Comparison of ENCODE assay signal across 36 mouse cellular contexts in the genomic region with DNA sequence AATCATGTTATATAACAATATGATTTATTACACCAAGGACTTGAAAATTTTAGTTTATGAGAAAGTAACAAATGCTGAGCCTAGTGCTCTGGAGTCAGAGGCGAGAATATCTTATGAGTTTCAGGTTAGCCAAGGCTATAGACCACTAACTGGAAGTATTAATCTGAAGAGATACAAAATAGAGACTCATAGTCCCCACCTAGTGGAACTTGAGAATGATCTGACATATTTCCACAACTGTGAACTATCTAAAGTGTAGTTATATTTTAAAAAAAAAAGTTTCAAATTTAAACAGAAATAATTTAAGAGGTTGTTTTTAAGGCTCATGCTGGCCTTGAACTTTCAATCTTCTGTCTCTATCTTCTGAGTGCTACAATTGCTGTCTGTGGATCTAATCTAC. TPM values are rescaled to one million over a fixed set of nuclear protein-coding genes. Genes with fewer than 3 reads are reported as not detected.
DNase-seq lines count a peak whose midpoint lies in the region; ATAC-seq and TF ChIP-seq lines count a peak whose summit lies in the region.
"Had no signal": no experiment of that assay in that cellular context is flagged by ENCODE, and none has a peak within 500 bp of the region (broad histone marks: within the 10 kb centered on the region; RNA-seq: fewer than 3 reads in every experiment).

No protein-coding gene starts in this region.

- H3K27ac ChIP-seq in layer of hippocampus, adult 2 months: no peak overlapping the region
- no peak overlapping the region for H3K27ac ChIP-seq in CH12.LX (ENCODE audit: insufficient read depth, low read depth)
- no peak overlapping the region for H3K27ac ChIP-seq in liver, embryonic 12.5 days
- H3K27ac ChIP-seq: embryonic facial prominence, embryonic 10.5 days; embryonic facial prominence, embryonic 15.5 days; forebrain, embryonic 12.5 days; hindbrain, embryonic 10.5 days; left cerebral cortex, adult 2 months; limb, embryonic 13.5 days; midbrain, embryonic 10.5 days; neural tube, embryonic 13.5 days had no signal

- peak; percentile 42 for TF ChIP-seq CTCF in layer of hippocampus, adult 2 months (conservative IDR thresholded peaks at IDR 0.05)
- peak in 1 of 2 experiments; percentile 52; a peak in 2 of 4 replicates for TF ChIP-seq CTCF in CH12.LX (conservative IDR thresholded peaks at IDR 0.05 in 1 of 2, IDR thresholded peaks at IDR 0.05 in 1 of 2; ENCODE audit: low read depth in 2 of 2, low read length in 2 of 2)

- no peak for TF ChIP-seq EP300 in CH12.LX (IDR thresholded peaks at IDR 0.05; ENCODE audit: low read length)

- DNase-seq in layer of hippocampus, adult 2 months (ENCODE audit: low spot score in 2 of 2): no peak
- DNase-seq in layer of hippocampus, postnatal 25 days (ENCODE audit: extremely low spot score in 1 of 2, low spot score in 1 of 2): no peak
- DNase-seq in 416B (ENCODE audit: low read depth) (peak; percentile 72), CH12.LX (ENCODE audit: extremely low read depth) (no peak)
- DNase-seq in splenic B cell, adult 2 months (ENCODE audit: low read depth, low spot score): peak; percentile 20
- DNase-seq in right cerebral cortex, postnatal 10 days (ENCODE audit: low spot score in 2 of 2): no peak
- DNase-seq: adrenal gland, postnatal 36 days; B cell, adult 2 months; cerebellum, adult 18-20 months; cerebellum, postnatal 10 days; forebrain, postnatal 0 days; gastrocnemius, postnatal 14 days; heart, postnatal 14 days; kidney, adult 11 months; kidney, postnatal 14 days; liver, postnatal 0 days; lung, postnatal 10 days had no signal

- no peak overlapping the region for H3K9ac ChIP-seq in CH12.LX (ENCODE audit: insufficient read depth, low read depth)
- no peak overlapping the region for H3K9ac ChIP-seq in liver, embryonic 12.5 days
- H3K9ac ChIP-seq: embryonic facial prominence, embryonic 15.5 days; forebrain, embryonic 12.5 days; forebrain, postnatal 0 days; limb, embryonic 13.5 days; liver, postnatal 0 days; neural tube, embryonic 13.5 days had no signal

- no peaks in the 10 kb centered on the region for H3K9me3 ChIP-seq in CH12.LX (replicated peaks; ENCODE audit: low read length)
- no peaks in the 10 kb centered on the region for H3K9me3 ChIP-seq in liver, embryonic 12.5 days (replicated peaks)
- H3K9me3 ChIP-seq: embryonic facial prominence, embryonic 10.5 days; embryonic facial prominence, embryonic 15.5 days; forebrain, embryonic 12.5 days; hindbrain, embryonic 10.5 days; limb, embryonic 13.5 days; midbrain, embryonic 10.5 days; neural tube, embryonic 13.5 days had no signal

- peaks cover 0 to 16% of the 10 kb centered on the region in 2 experiments for H3K36me3 ChIP-seq in CH12.LX (replicated peaks in 1 of 2; ENCODE audit: control insufficient read depth in 1 of 2, insufficient read depth in 1 of 2, low read length in 1 of 2)
- peaks cover 5% of the 10 kb centered on the region; the same call in 1 of the 2 replicates for H3K36me3 ChIP-seq in splenic B cell, adult 2 months (ENCODE audit: control insufficient read depth, insufficient read depth, low read length, poor library complexity, severe bottlenecking)
- peaks cover 74% of the 10 kb centered on the region for H3K36me3 ChIP-seq in liver, embryonic 12.5 days

- no peak overlapping the region for H3K4me2 ChIP-seq in CH12.LX (ENCODE audit: insufficient read depth, low read depth, poor library complexity, severe bottlenecking)
- no peak overlapping the region for H3K4me2 ChIP-seq in liver, embryonic 12.5 days
- H3K4me2 ChIP-seq: embryonic facial prominence, embryonic 15.5 days; forebrain, embryonic 12.5 days; limb, embryonic 13.5 days; liver, embryonic 11.5 days; neural tube, embryonic 13.5 days had no signal

- H3K4me1 ChIP-seq in CH12.LX (ENCODE audit: control insufficient read depth in 1 of 2, insufficient read depth in 2 of 2): peaks cover 0 to 6% of the 10 kb centered on the region in 2 experiments; a peak in 2 of 4 replicates
- H3K4me1 ChIP-seq in liver, embryonic 12.5 days: no peaks in the 10 kb centered on the region
- H3K4me1 ChIP-seq: embryonic facial prominence, embryonic 10.5 days; embryonic facial prominence, embryonic 15.5 days; forebrain, embryonic 12.5 days; hindbrain, embryonic 10.5 days; midbrain, embryonic 10.5 days; neural tube, embryonic 13.5 days had no signal

- no peaks in the 10 kb centered on the region for H3K27me3 ChIP-seq in CH12.LX (replicated peaks)
- H3K27me3 ChIP-seq in splenic B cell, adult 2 months (ENCODE audit: control insufficient read depth, insufficient read depth, low read length, poor library complexity, severe bottlenecking): no peaks in the 10 kb centered on the region
- H3K27me3 ChIP-seq in liver, embryonic 12.5 days (replicated peaks): no peaks in the 10 kb centered on the region
- H3K27me3 ChIP-seq: embryonic facial prominence, embryonic 15.5 days; forebrain, embryonic 12.5 days; limb, embryonic 13.5 days; neural tube, embryonic 13.5 days had no signal

- 91% methylated on average over 1 of the region's 1 CpGs for WGBS in liver, embryonic 12.5 days (ENCODE audit: insufficient replicate concordance)

- TF ChIP-seq RAD21 in CH12.LX (IDR thresholded peaks at IDR 0.05; ENCODE audit: low read depth, low read length): peak; percentile 53

- ATAC-seq in liver, embryonic 12.5 days: no peak
- ATAC-seq: forebrain, postnatal 0 days; hindbrain, embryonic 16.5 days; liver, postnatal 0 days had no signal

- dilution Hi-C loops in CH12.LX (cut with MboI; ENCODE audit: extremely low pct_ligation_motif_present, extremely low pct_unique_long_range_greater_than_20kb, low sequenced_read_pairs): no loop called here

- no peak for TF ChIP-seq POLR2A in CH12.LX (IDR thresholded peaks at IDR 0.05; ENCODE audit: low read depth, low read length)

- no peak overlapping the region for H3K4me3 ChIP-seq in layer of hippocampus, adult 2 months
- no peak overlapping the region for H3K4me3 ChIP-seq in CH12.LX (replicated peaks in 1 of 3; ENCODE audit: low read depth in 2 of 3, low read length in 2 of 3, poor library complexity in 1 of 3)
- H3K4me3 ChIP-seq in liver, embryonic 12.5 days: no peak overlapping the region
- H3K4me3 ChIP-seq: embryonic facial prominence, embryonic 10.5 days; embryonic facial prominence, embryonic 15.5 days; forebrain, embryonic 12.5 days; hindbrain, embryonic 10.5 days; left cerebral cortex, adult 2 months; limb, embryonic 13.5 days; midbrain, embryonic 10.5 days; neural tube, embryonic 13.5 days had no signal

- no peaks in the 10 kb centered on the region for H3K79me2 ChIP-seq in CH12.LX (replicated peaks; ENCODE audit: control insufficient read depth, extremely low read depth, insufficient read depth, poor library complexity, severe bottlenecking)

- in situ Hi-C loops in CH12.LX (cut with MboI; ENCODE audit: low pct_ligation_motif_present, low pct_unique_long_range_greater_than_20kb, low sequenced_read_pairs): loop anchor here (5.0 kb wide), 1 partner anchor 165 kb away; no protein-coding TSS in a partner anchor

TF ChIP-seq in CH12.LX, 34 proteins besides CTCF, POLR2A, EP300 and RAD21:
- no peak for TF ChIP-seq MAX (IDR thresholded peaks at IDR 0.05; ENCODE audit: low read length)
- peak; percentile 46 for TF ChIP-seq SMC3 (IDR thresholded peaks at IDR 0.05; ENCODE audit: low read depth, low read length)
TF ChIP-seq in CH12.LX: peak in this region for 1.

RNA-seq across cellular contexts. Expression of a gene that starts 47.5 kb away (rescaled TPM):
- total RNA-seq in layer of hippocampus, adult 2 months (2021): not detected
- not detected for total RNA-seq in layer of hippocampus, postnatal 25 days (2021)
- total RNA-seq in CH12.LX (2012; rRNA removed) (not detected in 2 replicates), CH12.LX (2014; rRNA removed) (not detected in 2 replicates)
- not detected in 2 replicates for polyA plus RNA-seq in CH12.LX (2012; ENCODE audit: insufficient read length, low read depth)
- polyA plus RNA-seq in liver, embryonic 12.5 days (2016; fragmentation: Nextera tagmentation; extraction: Ambion mirVana): 0.39 and 0.45 TPM in 2 replicates
- total RNA-seq: adrenal gland, adult 18-20 months; adrenal gland, postnatal 36 days; forebrain, postnatal 0 days; gastrocnemius, postnatal 14 days; granulocyte monocyte progenitor cell, adult 5-6 weeks; heart, postnatal 14 days; layer of hippocampus, postnatal 10 days; left cerebral cortex, adult 2 months; left cerebral cortex, postnatal 36 days had no signal
- polyA plus RNA-seq: brain, embryonic 14.5 days; forebrain, postnatal 0 days; neural tube, embryonic 13.5 days; urinary bladder, adult 2 months had no signal

RNA-seq across cellular contexts. Expression of a gene that starts 56.5 kb away (rescaled TPM):
- total RNA-seq in layer of hippocampus, adult 2 months (2021): not detected
- total RNA-seq in layer of hippocampus, postnatal 25 days (2021): not detected
- total RNA-seq in CH12.LX (2012; rRNA removed) (1.2 and 1.4 TPM in 2 replicates), CH12.LX (2014; rRNA removed) (1.5 TPM in 2 replicates)
- 0.99 and 1.2 TPM in 2 replicates for polyA plus RNA-seq in CH12.LX (2012; ENCODE audit: insufficient read length, low read depth)
- polyA plus RNA-seq in liver, embryonic 12.5 days (2016; fragmentation: Nextera tagmentation; extraction: Ambion mirVana): 0.74 and 1.0 TPM in 2 replicates
- total RNA-seq: forebrain, postnatal 0 days; gastrocnemius, postnatal 14 days; layer of hippocampus, postnatal 10 days; left cerebral cortex, adult 2 months; left cerebral cortex, postnatal 36 days had no signal
- polyA plus RNA-seq: embryonic facial prominence, embryonic 10.5 days; forebrain, embryonic 12.5 days; forebrain, postnatal 0 days; hindbrain, embryonic 16.5 days; kidney, embryonic 14.5 days; midbrain, embryonic 10.5 days; stomach, embryonic 14.5 days had no signal

Comparison
In these comparisons a context has a peak if more than half of its experiments do, and no peak if none do; other contexts are left out.
1. DNase-seq: peak in 416B (single experiment) and splenic B cell, adult 2 months (single experiment); none in layer of hippocampus, adult 2 months (0 of 2), layer of hippocampus, postnatal 25 days (0 of 2), CH12.LX (single experiment) and right cerebral cortex, postnatal 10 days (0 of 2).